Mouse (Mus musculus): Measurements from ENCODE around the gene Sap30.
"Not testable (repeated sequence)": the region's sequence is repeated elsewhere in the genome, so short reads cannot be mapped to it uniquely, and the experiment has no call there.

Sap30 gene

GRCm38 (mm10) chr8:57491873-57492272, 4.2 kb upstream of the Sap30 start:
- no peak for DNase-seq

DNA sequence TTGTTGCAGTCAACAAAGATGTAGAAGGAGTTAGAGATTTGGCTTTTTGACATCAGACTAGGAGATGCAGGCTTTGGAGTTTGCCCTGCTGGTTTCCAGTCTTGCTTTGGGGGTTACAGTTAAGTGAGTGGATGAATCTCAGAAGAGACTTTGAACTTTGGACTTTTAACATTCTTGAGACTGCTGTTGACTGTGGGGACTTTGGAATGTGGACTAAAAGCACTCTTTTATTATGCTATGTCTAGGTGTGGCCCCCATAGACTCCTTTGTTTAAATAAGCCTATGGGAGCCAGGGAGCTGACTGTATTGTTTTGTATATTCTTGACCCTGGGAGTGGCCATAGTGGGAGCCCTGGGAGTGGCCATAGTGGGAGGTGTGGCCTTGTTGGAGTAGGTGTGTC, 2.2 kb upstream of the Sap30 start:
- no peak for DNase-seq

GRCm38 (mm10) chr8:57489366-57489765, 1.7 kb upstream of the Sap30 start:
- DNase-seq, result no peak

- peak; percentile 36 for DNase-seq
Observed at GRCm38 (mm10) chr8:57488312-57488765, 679 bp upstream of the Sap30 start.

- DNase-seq, result peak; percentile 17
Observed at GRCm38 (mm10) chr8:57486491-57487440, 894 bp downstream of the Sap30 start.

DNA sequence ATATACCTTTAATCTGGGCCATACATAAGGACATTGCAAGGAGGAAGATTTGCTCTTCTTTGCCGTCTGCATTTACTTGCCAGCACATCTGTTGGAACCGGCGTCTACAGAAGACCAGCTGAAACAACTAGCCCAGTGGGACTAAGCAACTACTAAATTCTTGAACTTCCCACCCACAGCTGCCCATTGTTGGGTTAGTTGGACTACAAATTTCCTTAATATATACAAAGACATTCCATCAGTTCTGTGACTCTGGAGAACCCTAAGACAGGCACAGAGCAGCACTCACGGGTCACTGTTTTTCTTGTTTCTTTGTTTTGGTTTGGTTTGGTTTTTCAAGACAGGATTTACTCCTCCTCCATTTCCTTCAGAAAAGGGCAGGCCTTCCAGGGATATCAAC, 7.1 kb downstream of the Sap30 start:
- no peak for DNase-seq

DNA sequence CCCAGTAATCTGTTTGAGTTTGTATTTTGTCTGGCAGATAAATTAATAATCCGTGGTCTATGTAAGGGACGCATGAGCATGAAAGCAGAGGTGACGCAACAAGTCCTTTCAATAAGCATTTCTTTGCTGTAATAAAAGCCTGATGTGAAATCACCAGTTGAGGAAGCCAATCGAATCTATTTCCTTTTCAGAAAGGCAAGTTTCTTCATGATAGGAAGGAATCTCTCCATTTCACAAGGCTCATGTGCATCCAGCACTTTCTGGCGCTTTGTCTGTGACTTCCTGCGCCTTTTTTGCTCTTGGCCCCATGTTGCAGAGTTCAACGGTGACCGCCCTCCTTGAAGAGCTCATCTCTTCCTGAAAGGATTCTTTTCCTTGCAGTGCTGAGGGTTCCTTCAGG, 8.0 kb downstream of the Sap30 start:
- no peak for DNase-seq

DNA sequence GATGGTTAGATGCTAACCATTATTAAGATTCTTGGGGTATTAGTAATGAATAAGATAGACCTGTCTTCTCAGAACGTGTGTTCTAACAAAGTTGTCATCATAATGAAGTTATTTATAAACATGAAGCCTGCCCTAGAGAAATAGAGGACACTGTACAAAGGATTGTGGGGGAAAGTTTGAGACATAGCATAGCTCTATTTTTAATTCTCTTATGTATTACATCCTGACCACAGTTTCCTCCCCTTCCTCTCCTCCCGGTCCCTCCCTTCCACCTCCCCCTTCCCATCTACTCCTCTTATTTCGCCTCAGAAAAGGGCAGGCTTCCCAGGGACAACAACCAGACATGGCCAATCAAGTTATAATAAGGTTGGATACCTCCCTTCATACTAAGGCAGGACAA, 9.3 kb downstream of the Sap30 start:
- no peak for DNase-seq

- no peak for DNase-seq
Observed at GRCm38 (mm10) chr8:57473751-57474150, 13.9 kb downstream of the Sap30 start.

- DNase-seq, result no peak
Observed at GRCm38 (mm10) chr8:57470863-57471262, 16.8 kb downstream of the Sap30 start.

DNA sequence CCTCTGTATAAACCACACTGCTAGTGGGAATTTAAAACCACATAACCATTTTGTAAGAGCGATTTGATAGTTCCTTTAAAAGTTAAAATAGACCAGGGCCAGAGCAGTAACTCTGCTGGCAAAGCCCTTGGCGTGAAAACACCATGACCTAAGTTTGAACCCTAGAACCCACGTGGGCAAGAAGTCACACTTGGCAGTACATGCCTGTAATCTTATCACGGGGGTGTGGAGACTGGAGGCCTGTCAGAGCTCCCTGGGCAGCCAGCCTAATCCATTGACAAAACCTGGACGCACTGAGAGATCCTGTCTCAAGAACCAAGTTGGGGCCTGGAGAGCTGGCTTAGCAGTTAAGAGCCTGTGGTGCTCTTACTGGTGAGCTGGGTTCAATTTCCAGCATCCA, 19.0 kb downstream of the Sap30 start:
- DNase-seq, result no peak

- DNase-seq, result no peak
Observed at GRCm38 (mm10) chr8:57463757-57464156, 23.9 kb downstream of the Sap30 start.

DNA sequence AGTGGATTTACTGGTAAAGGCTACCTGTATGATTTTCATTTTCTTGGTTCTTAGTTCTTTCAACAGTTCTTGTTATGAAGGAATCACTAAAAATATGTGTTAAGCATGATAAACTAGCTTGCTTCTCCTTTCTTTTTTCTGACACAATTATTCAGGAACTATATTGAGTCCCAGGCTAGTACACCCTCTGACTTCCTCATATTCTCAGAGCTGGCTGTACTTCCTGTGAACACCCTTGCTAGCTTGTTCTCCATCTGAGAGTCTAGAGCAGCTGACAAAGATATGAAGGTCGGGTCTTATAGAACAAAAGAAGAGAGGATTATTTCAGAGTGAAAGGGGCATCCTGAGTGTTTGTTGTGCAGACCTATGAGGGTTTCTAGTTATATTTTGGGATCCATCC, 24.8 kb downstream of the Sap30 start:
- no peak for DNase-seq

DNA sequence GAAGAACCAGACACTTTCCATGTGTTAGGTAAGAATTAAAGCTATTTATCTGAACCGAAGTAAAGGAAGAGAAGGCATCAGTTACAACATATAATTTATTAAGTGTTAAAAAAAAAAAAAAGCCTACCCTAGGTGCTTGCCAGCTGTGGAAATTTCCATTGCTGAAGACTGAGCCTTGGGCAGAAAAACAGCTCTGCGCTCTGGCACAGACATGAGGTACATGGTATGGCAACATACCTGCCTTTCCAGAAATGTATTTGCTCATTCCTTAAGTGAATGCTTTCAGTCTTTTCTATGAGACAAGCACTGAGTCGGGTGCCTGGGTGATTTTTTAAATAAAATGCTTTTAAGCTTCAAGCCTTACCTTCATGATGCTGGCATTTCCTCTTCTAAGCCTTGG, 29.7 kb downstream of the Sap30 start:
- no peak for DNase-seq

GRCm38 (mm10) chr8:57457152-57457551, 30.5 kb downstream of the Sap30 start:
- peak; percentile 58 for DNase-seq

DNA sequence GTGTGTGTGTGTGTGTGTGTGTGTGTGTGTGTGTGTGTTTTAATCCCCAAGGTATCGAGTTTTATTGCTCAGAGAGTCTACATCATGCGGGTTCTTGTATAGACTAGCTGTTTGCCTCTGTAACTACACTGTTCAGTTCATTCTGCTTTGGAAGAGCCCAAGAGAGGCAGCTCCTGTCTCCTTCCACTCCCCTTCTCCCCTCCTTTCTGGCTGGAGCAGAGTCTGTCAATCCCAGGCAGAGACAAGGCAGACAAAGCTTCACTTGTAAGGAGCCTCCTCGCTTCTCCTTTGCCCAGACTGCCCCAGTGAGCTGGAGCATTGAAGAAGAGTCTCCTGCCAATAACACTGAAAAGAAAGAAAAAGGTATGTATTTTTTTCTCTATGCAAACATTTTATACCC, 31.9 kb downstream of the Sap30 start, which contains the start of gene Scrg1:
Scrg1 (plus strand) TSS at position 159 of the 400 bp plus-strand sequence.
- no peak for DNase-seq

DNA sequence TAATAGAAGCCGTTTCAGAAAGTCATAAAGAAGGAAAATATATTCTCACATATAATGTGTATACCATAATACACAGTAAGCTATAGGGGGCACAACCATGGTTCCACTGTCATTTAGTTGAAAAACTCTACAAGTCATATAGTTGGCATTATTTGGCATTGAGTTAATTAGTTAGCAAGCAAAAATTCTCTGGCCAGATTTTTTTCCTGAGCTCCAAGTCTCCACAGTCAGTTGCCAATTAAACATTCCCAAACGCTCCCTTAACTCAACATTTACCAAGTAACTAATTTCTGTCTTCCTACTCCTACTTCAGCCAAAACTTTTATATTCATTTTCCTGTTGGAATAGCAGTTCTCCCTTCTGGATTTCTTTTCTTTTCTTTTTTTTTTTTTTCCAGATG, 34.3 kb downstream of the Sap30 start:
- no peak for DNase-seq

DNA sequence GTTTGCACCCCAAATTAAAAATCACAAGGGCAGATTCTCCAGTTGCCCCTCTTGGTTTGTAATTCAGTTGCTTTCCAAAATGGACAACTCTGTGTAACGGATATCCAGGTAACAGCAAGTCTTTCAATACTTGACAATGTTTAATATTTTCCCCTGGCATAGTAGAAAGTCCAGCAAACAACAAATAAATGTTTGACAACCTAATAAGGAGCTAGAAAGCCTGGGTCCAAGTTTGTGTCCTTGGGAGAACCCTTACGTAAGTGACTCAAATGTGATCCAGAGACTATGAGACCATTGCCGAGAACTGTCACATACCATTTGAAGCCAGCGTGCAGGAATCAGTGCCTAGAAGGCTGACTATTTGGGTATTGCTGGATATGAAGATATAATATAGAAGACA, 35.8 kb downstream of the Sap30 start:
- no peak for DNase-seq

GRCm38 (mm10) chr8:57450726-57451125, 36.9 kb downstream of the Sap30 start:
- no peak for DNase-seq

DNA sequence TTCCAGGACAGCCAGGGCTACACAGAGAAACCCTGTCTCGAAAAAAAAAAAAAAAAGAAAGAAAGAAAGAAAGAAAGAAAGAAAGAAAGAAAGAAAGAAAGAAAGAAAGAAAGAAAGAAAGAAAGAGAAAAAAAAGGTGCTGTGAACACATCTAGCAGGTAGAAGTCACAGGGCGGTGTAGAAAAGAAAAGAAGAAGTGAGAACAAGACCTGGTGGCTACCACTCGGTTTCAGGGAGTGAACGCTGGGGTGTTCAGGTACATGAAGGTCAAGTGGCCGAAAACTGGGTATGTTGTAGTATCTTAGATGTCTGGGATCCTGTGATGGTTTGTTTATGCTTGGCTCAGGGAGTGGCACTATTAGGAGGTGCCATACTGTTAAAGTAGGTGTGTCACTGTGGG, 41.8 kb downstream of the Sap30 start:
- DNase-seq, result not testable (repeated sequence)

GRCm38 (mm10) chr8:57443289-57443688, 44.4 kb downstream of the Sap30 start:
- no peak for DNase-seq

DNA sequence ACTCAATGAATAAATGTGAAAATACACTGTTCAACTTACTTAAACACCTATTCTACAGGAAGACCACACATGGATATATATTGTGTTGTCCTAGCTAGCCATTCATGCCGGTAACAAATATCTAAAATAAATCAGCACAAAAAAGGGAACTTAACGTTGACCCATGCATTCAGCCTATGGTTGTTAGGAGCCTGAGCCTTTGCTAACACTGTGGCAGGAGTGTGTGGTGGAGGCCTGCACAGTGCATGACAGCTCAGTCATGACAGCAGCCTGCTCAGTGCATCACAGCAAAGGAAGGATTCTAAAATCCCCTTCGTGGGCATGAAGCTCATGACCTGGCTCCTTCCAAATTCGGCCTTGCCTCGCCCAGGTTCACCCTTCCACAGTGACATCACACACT, 46.1 kb downstream of the Sap30 start:
- DNase-seq, result no peak

GRCm38 (mm10) chr8:57441131-57441530, 46.5 kb downstream of the Sap30 start:
- no peak for DNase-seq

DNA sequence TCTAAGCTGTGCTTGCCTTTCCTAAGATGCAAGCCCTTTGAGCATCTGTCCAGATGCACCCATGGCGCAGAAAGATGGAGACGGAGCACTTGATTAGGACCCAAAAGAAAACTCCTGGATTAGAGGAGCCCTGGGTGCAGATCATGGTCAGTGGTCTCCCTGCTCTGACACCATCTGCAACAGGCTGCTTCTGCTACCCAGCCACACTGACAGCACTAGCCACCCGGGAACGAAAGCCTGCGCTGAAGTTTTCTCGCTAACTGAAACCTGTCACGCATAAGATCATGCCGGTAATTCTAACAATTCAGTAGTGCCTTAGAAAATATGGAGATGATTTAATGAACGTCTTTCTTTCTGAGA, 51.2 kb downstream of the Sap30 start:
- DNase-seq, result no peak

Measured in layer of hippocampus, adult 9-11 months (tissue).